Mouse (Mus musculus) kidney, adult 2 months (tissue): Measurements from ENCODE around the gene Pms1.

Source experiments
- CTCF ChIP-seq: fragments of 200-500 bp; conservative IDR thresholded peaks from 2 replicates; pipeline ENCODE4 v1.5.1; 2011; ENCODE audit warnings: low read depth, mild to moderate bottlenecking, control low read depth, low read length, moderate library complexity, mixed read lengths; ENCODE audit not compliant: insufficient read depth, insufficient read length
- POLR2A ChIP-seq: fragments of 200-500 bp; IDR thresholded peaks from one replicate; pipeline ENCODE4 v1.6.1; 2011; ENCODE audit warnings: low read depth, low read length, control low read depth

- TF ChIP-seq POLR2A (no peak), CTCF (no peak)
Observed at GRCm38 (mm10) chr1:53300506-53300905, 3.7 kb upstream of the Pms1 start.
